Mouse (Mus musculus) thymus, postnatal 10 days (tissue): Measurements from ENCODE around the gene Car9.

ENCODE experiments used
- DNase-seq, 2 experiments: peaks; one replicate each; pipeline ENCODE4 v3.0.0; 2021; ENCODE audit warnings: low spot score in 2 of 2

Car9 gene

GRCm38 (mm10) chr4:43493186-43493845 lies 13.4 kb upstream of the Car9 start:
- DNase-seq = peak; percentile 98 to 99

GRCm38 (mm10) chr4:43493846-43494240 lies 12.9 kb upstream of the Car9 start:
- DNase-seq = no peak

GRCm38 (mm10) chr4:43496587-43496986 lies 10.2 kb upstream of the Car9 start:
- no peak for DNase-seq

DNA sequence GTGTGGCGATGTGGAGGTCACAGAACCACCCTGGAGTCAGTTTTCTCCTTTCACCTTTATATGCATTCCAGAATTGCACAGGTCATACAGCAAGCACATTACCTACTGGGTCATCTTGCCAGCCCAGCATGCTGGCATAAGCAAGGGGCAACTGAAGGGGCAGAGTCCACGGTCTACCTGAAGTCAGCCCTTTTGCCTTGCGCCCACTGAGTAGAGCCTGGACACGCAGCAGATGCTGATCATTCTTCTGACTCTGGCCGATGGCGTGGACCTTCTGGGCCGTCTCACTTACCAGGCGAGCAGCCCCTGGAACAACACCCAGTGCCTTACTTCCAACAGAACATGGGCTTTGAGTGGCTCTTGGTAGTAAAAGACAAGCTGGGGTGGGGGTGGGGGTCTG lies 9.4 kb upstream of the Car9 start:
- no peak for DNase-seq

- no peak for DNase-seq
Observed at GRCm38 (mm10) chr4:43497946-43498345, 8.8 kb upstream of the Car9 start.

DNA sequence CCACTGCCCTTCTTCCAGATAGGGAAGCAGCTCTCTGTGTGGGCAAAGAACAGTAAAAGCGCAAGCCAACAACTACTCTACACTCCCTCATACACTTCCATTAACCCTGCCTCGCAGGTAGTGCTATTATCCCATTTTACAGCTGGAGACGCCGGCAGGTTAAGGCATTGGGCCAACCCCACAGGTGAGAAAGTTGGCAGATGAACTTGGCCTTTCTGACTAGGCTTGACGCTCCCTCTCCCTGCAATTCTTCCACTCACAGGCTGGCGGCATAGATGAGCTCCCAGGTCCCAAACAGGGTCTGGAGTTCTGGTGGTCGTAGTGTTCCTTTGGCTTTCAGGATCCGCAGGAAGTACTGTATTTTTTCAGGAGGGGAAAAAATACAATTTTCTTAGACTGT lies 7.8 kb upstream of the Car9 start:
- DNase-seq = peak in 1 of 2 experiments; percentile 49

- DNase-seq = peak; percentile 64 to 66
Observed at GRCm38 (mm10) chr4:43499407-43500333, 7.1 kb upstream of the Car9 start, which contains the start of gene Arhgef39. Gene Arhgef39 (minus strand): TSS chr4:43499695.

- no peak for DNase-seq
Observed at GRCm38 (mm10) chr4:43503041-43503440, 3.7 kb upstream of the Car9 start.

GRCm38 (mm10) chr4:43503506-43503905 lies 3.3 kb upstream of the Car9 start:
- no peak for DNase-seq

GRCm38 (mm10) chr4:43504269-43504668 lies 2.5 kb upstream of the Car9 start:
- DNase-seq = no peak

- DNase-seq = no peak
Observed at GRCm38 (mm10) chr4:43506074-43506473, 692 bp upstream of the Car9 start.

GRCm38 (mm10) chr4:43507938-43508665 lies 1.3 kb downstream of the Car9 start:
- no peak for DNase-seq

- DNase-seq = peak; percentile 63 to 64
Observed at GRCm38 (mm10) chr4:43508666-43508997, 1.9 kb downstream of the Car9 start.

DNA sequence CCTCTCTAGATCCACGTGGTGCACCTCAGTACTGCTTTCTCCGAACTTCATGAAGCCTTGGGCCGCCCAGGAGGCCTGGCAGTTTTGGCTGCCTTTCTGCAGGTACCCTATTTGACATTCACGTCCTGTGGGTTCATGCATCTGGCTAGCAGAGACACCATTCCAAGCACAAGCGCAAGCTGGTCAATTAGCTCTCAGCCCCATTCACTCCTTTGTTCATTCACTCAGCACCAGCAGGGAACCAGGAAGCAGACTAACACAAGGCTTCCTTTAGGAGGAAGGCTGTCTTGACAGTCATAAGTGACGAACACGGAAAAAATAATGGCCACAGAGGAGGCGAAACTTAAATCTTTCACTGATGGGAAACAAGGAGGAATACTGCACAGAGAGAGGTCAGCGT lies 2.3 kb downstream of the Car9 start:
- no peak for DNase-seq

DNA sequence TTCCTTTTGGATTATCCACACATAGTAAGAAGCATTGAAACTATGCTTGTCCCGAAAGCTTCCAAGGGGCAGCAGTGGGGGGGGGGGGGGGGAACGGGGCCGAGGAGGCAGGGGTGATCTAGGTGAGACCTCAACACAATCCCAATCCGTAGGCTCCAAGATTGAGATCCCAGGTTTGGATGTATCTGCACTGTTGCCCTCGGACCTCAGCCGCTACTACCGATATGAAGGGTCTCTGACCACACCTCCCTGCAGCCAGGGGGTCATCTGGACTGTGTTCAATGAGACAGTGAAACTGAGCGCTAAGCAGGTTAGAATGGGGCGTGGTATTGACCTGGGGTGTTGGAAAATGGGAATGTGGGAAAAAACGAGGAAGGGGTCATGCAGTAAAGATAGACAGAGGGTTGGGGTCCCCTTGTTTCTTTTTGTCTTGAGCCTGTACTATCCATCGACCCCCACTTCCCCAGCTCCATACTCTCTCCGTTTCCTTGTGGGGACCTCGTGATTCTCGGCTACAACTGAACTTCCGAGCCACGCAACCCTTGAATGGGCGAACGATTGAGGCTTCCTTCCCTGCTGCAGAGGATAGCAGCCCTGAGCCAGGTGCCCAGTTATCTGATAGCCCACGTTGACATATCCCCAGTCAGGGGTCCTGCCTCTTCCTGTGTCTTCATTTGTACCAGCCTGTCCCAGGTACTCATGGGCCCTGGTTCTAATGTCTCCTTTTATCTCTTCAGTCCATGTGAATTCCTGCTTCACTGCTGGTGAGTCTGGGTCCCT lies 5.1 kb downstream of the Car9 start:
- DNase-seq = no peak

GRCm38 (mm10) chr4:43512653-43513052 lies 5.9 kb downstream of the Car9 start:
- DNase-seq = no peak

DNA sequence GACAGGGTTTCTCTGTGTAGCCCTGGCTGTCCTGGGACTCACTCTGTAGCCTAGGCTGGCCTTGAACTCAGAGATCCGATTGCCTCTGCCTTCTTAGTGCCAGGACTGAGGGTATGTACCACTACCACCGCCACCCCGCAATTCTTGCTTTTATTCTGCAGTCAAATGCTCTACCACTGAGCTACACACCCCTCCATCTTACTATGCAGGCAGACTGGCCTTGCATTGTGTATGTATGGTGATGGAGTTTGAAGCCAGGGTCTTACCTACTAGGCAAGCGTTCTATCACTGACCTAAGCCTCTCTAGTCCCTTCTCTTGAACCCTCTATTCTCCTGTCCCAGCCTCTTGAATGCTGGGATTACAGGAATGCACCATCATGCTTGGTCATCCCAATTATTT lies 6.5 kb downstream of the Car9 start:
- DNase-seq = no peak

DNA sequence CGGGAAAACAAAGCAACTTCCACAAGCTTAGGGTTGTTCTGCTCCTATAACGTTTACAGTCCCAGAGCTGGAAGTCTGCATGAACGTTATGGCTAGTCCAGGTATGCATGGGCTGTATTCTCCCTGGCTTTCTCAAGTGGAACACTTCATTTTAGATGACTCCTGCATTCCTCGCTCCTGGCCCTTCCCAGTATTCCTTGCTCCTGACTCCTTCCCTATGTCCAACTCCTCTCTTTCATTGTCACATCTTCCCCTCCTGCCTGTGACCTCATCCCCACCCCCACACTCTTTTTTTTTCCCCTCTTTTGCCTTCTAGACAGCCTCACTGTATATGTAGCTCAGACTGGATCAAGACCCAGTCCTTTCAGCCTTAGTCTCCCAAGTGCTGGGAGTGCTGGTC lies 7.0 kb downstream of the Car9 start:
- DNase-seq = no peak

- DNase-seq = no peak
Observed at GRCm38 (mm10) chr4:43515764-43516708, 9.3 kb downstream of the Car9 start.

- no peak for DNase-seq
Observed at GRCm38 (mm10) chr4:43519551-43519950, 12.8 kb downstream of the Car9 start.

DNA sequence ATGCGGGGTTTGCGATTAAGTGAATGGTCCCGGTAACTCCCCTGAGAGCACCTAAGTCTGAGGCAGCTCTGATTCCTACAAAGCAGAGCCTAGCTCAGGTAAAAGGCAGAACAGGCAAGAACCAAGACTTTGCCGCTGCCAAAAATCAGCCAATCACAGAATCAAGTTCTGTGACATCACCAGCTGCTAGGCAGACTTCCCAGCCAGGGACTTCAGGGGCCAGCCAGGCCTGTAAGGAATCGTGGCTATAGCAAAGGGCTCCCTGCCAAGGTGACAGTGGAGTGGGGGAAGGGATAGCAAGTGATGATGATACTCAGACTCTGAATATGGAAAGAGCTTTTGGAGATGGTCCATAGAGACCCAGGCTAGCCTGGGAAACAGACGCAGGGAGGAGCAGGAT lies 13.2 kb downstream of the Car9 start:
- DNase-seq = peak; percentile 64 to 86
